Mouse (Mus musculus): ENCODE measurements around the gene Clec2d. TPM values are rescaled to one million over a fixed set of nuclear protein-coding genes. Genes with fewer than 3 reads are reported as not detected.

The Clec2d gene
- total RNA-seq, 2 experiments from 2014 or later = 32.0 to 46.1 TPM

- no peak for DNase-seq
Measured at GRCm38 (mm10) chr6:129224090-129224489, 43.7 kb downstream of the Clec2d start.

DNA sequence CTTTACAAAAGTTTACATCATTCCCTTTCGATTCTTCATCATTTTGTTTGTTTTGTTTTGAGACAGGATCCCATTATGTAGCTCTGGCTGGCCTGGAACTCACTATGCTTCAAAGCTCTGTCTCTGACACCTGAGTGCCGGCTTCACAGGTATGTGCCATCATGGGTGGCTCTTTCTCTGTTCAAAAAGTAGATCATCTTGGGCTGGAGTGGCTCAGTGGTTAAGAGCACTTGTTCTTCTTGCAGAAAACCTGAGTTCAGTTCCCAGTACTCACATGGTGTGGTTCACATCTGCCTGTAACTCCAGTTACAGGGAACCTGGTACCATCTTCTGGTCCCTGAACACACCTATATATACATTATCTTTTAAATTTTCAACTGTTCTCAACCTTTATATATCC lies 44.7 kb downstream of the Clec2d start:
- no peak for DNase-seq

GRCm38 (mm10) chr6:129228935-129229773 lies 48.7 kb downstream of the Clec2d start:
- peak in 1 of 2 experiments; percentile 61 for DNase-seq

DNA sequence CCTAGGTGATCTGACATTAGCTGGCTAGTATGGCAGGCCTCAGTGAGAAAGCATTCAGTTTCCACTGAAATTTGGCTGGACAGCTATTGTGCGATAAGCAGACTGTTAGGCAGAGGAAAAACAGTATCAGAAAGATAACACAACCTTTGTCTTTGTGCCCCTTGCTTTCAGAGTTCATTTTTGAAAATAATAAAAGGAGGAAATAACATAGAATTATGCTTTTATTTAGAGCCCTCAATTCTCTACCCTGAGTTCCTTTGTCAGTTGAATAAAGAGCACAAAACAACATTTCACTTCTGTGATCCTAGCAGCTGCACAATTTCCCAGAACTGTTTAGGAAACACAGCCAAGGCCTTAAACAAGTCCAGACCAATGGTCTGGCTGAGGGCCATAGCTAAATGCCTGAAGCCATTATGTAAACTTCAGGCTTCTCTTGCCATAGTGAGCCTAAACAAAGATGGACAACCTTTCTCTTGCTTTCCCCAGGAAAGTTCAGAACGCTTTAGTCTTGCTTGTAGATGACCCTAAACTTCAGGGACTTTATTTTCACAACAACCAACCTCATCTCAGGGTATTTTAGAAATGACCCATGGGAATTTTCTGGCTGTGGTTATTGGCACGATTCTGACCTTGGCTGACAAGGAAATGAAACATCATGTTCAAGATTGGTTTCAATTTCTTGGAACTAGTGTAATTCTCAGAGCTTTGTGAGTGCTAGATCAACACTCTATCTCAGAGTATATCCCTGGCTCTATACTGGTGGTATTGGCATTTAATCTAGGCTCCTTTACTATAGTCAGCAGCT lies 49.6 kb downstream of the Clec2d start:
- DNase-seq = peak; percentile 88 to 92

DNA sequence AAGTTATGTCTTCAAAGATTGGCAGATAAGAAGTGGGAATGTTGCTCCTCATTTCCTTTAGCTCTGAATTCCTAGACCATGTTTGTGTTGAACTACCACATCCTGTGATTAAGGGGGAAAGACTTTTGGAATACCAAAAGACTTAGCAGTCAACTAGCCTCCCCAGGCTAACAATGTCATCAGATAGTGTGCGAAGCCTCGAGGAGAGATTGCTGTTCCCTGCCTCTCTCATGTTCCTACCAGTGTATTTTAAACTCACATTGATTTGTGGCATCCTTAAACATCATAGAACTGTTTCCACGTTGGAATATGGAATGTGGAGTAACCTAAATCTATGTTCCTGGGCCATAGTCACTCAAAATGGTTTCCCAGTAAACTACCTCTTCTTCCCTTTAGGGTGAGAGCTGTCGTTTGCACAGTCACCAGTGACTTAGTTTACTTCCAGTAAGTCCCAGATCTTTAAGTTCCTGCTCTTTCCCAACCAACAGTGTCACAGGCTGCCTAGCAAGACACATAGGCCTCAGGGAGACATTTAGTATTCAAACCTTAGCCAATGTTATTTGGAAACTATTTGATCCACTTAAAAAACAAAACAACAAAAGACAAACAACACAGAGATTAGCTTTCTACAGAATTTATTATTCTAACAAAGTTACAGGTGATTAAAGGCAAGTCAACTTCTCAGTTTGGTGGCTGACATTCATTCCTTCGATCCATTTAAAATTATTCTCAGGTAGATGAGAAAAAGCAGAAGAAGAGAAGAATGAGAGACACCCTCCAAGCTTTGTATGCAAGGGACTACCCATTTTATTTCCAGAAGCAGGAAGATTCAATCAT lies 51.8 kb downstream of the Clec2d start:
- no peak for DNase-seq

DNA sequence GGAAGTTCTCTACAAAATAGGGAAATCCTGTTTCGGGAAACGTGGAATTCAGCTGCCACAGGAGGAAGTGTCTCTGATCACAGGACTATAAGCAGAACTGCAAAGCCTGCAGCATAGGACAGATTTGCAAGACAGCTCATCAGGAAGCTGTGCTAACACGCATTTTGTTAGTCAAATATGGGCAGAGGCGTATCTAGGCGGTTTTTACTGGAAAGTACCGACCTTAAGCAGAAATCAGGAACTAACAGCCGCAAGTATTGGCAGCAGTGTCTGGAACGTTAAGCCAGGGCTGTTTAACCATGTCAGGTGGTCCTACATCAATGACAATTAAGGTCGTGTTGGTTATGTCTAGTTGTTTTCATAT lies 52.4 kb downstream of the Clec2d start:
- peak; percentile 58 to 88 for DNase-seq

DNA sequence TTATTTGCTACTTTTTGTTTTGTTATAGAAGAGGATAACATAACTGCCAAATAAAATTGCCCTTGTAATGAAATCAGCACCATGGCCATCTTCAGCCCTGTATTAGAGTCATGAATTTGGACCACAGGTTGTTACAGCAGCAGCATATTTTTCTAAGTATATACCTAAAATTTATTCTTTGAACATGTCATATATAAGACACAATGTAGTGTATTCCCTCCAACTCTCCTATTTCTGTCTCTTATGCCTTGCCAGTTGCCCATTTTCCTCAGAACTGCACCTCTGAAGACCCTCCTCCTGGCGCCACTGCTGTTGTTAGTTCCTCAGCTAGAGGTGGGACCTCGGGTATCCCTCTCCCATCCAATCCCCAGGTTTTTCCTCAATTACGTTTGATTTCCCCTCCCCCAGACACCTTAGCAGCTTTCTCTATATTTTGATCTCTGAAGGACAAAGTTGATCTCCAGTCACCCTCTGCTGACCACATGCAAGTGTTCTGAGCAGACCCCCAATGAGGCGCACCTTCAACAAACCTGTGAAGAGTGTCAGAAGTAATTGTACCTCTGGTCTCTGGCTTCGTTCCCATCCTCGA lies 53.0 kb downstream of the Clec2d start:
- DNase-seq = no peak

DNA sequence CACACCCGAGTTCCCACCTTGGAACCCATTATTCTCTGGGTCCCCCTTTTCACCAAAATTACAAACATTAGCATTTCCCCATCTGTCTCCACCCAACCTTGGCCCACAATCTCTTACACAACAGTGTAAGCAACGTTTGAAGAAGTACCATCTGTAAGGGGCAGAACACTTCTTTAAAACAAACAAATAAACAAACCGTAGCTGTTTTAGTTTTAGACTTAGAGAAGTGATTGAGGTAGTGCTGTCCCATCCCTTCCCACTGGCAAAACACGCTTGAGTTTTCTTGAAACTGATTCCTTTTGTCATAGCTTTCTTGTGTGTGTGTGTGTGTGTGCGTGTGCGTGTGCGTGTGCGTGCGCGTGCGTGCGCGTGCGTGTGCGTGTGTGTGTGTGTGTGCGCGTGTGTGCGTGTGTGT lies 53.5 kb downstream of the Clec2d start:
- no peak for DNase-seq

DNA sequence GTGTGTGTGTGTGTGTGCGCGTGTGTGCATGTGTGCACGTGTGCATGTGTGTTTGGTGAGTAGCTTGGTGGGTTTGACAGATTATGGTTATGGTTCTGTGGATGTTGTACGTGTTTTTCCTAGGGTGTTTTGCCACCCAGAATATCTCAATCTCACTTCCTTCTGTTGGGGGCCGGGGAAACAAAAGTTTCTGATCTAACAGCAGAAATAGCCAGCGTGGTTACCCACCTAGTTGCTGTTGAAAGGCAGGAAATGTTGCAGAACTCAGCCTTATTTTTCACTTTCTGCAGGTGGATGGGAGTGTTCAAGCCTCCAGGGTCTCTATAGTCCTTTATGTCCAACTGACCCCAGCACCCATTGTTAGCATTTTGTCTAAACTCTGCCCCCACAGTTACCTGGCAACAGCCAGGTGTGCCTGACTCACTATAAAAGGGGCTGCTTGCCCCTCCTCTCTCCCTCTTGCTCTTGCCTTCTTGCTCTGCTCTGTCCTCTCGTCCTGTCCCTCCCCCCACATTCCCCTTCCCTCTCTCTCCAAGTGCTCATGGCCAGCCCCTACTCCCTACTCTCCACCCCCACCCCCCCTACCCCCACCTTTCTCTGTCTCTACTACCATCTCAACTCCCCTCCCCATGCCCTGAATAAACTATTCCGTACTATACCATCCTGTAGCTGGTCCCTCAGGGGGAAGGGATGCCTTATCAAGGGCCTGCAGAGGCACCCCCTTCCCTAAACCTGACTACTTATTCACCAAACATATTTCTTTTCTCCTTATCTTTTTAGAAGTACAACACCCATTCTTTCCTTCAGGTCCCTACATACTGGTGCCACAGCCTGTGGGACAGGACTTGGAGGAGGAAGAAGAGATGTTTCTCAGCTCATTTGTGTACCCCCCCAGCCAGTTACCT lies 54.3 kb downstream of the Clec2d start:
- DNase-seq = peak in 1 of 2 experiments; percentile 42

- DNase-seq = peak; percentile 71 to 78
Measured at GRCm38 (mm10) chr6:129235855-129236461, 55.5 kb downstream of the Clec2d start.

Small RNA genes within 50 kb of the gene (microRNA-seq; reads per million reads assigned to microRNA genes)
- gene Gm27514 = 0 reads per million in 2 experiments

Other genes with a start within 250 kb of the Clec2d start
- gene Clec2g, start 246.2 kb upstream of the Clec2d start, total RNA-seq (2021) = 1 to 10 TPM; 2.2 to 3.1 TPM
- gene Klrb1f, start 134.7 kb upstream of the Clec2d start, total RNA-seq (2021) = not detected
- gene Clec2e, start 79.7 kb upstream of the Clec2d start, total RNA-seq (2021) = not detected
- 1 to 10 TPM in 1 of 2 experiments, under 1 TPM in 1; 0.17 to 1.6 TPM for gene Cd69, start 94.8 kb downstream of the Clec2d start, total RNA-seq (2021)
- not detected for gene 4922502D21Rik, start 151.2 kb downstream of the Clec2d start, total RNA-seq (2021)
- gene Clec12a, start 162.1 kb downstream of the Clec2d start, total RNA-seq (2021) = under 1 TPM; 0.85 to 0.94 TPM
- gene Clec12b, start 205.3 kb downstream of the Clec2d start, total RNA-seq (2021) = not detected
- 1 to 10 TPM; 1.0 to 1.2 TPM for gene Clec1b, start 216.7 kb downstream of the Clec2d start, total RNA-seq (2021)
- gene Clec9a, start 228.2 kb downstream of the Clec2d start, total RNA-seq (2021) = under 1 TPM in 1 of 2 experiments, not detected in 1; 0.62 TPM